Mouse (Mus musculus): ENCODE results near the gene Sdk2. TPM values are rescaled to one million over a fixed set of nuclear protein-coding genes. Genes with fewer than 3 reads are reported as not detected.

Sdk2 gene
- total and polyA plus RNA-seq, 3 experiments: 0.13 TPM; not detected in 2

- Histone ChIP-seq H3K27ac (ENCODE audit: control insufficient read depth, low read depth, low read length) (no peak overlapping the region), H3K4me3 (ENCODE audit: control insufficient read depth in 1 of 2, insufficient read depth in 1 of 2, low read depth in 2 of 2, low read length in 2 of 2) (no peak overlapping the region), H3K4me1 (ENCODE audit: control insufficient read depth in 1 of 2, insufficient read depth in 2 of 2, low read length in 2 of 2) (no peaks in the 10 kb centered on the region), H3K27me3 (ENCODE audit: control insufficient read depth in 1 of 2, insufficient read depth in 2 of 2, low read length in 2 of 2) (no peaks in the 10 kb centered on the region), H3K9ac (ENCODE audit: control insufficient read depth, low read depth, low read length, poor library complexity, severe bottlenecking) (no peak overlapping the region), H3K36me3 (ENCODE audit: control insufficient read depth in 1 of 2, insufficient read depth in 2 of 2, low read length in 2 of 2) (no peaks in the 10 kb centered on the region), H3K9me3 (replicated peaks; ENCODE audit: insufficient read depth, low read length) (no peaks in the 10 kb centered on the region; the same call in 1 of the 2 replicates), H3K79me2 (ENCODE audit: control insufficient read depth, insufficient read depth, low read length, poor library complexity) (no peaks in the 10 kb centered on the region)
- no peak for TF ChIP-seq BHLHE40 (IDR thresholded peaks at IDR 0.05; ENCODE audit: borderline replicate concordance, low read depth, low read length)
- no peak for TF ChIP-seq USF2 (IDR thresholded peaks at IDR 0.05; ENCODE audit: borderline replicate concordance in 1 of 2, insufficient read depth in 1 of 2, low read depth in 1 of 2, low read length in 2 of 2)
- no peak for TF ChIP-seq SMC3 (IDR thresholded peaks at IDR 0.05; ENCODE audit: low read depth, low read length)
- no peak for TF ChIP-seq CHD2 (IDR thresholded peaks at IDR 0.05; ENCODE audit: low read length)
- TF ChIP-seq EP300 (IDR thresholded peaks at IDR 0.05; ENCODE audit: low read depth in 1 of 2, low read length in 2 of 2): no peak
- TF ChIP-seq MEF2A (IDR thresholded peaks at IDR 0.05; ENCODE audit: extremely low read depth, insufficient replicate concordance, low read depth, low read length, poor library complexity, severe bottlenecking): no peak
- no peak for TF ChIP-seq UBTF (IDR thresholded peaks at IDR 0.05; ENCODE audit: borderline replicate concordance, insufficient read depth, low read depth, low read length)
- no peak for TF ChIP-seq CTCF (IDR thresholded peaks at IDR 0.05 in 2 of 3, conservative IDR thresholded peaks at IDR 0.05 in 1 of 3; ENCODE audit: control insufficient read depth in 1 of 3, insufficient read depth in 1 of 3, low read depth in 2 of 3, low read length in 3 of 3, poor library complexity in 1 of 3, severe bottlenecking in 1 of 3)
- no peak for TF ChIP-seq ELF1 (IDR thresholded peaks at IDR 0.05; ENCODE audit: low read depth, low read length)
- TF ChIP-seq ETS1 (IDR thresholded peaks at IDR 0.05; ENCODE audit: low read depth, low read length): no peak
- TF ChIP-seq HCFC1 (IDR thresholded peaks at IDR 0.05; ENCODE audit: low read depth, low read length): no peak
- TF ChIP-seq ZC3H11A (IDR thresholded peaks at IDR 0.05; ENCODE audit: low read depth, low read length): no peak
- no peak for TF ChIP-seq RCOR1 (IDR thresholded peaks at IDR 0.05; ENCODE audit: low read depth, low read length)
- DNase-seq (ENCODE audit: low read depth, low spot score): no peak
These were observed 13.8 kb upstream of the Sdk2 start for GRCm38 (mm10) chr11:114080606-114081005.

- H3K27me3 ChIP-seq (ENCODE audit: control insufficient read depth in 1 of 2, insufficient read depth in 2 of 2, low read length in 2 of 2): no peaks in the 10 kb centered on the region
- no peak for DNase-seq (ENCODE audit: low read depth, low spot score)
- no peak for TF ChIP-seq NELFE (IDR thresholded peaks at IDR 0.05; ENCODE audit: low read depth, low read length)
- no peak for TF ChIP-seq E2F4 (IDR thresholded peaks at IDR 0.05; ENCODE audit: borderline replicate concordance, low read depth, low read length)
- no peak for TF ChIP-seq POLR2A (IDR thresholded peaks at IDR 0.05; ENCODE audit: control insufficient read depth in 1 of 2, insufficient read depth in 1 of 2, low read depth in 1 of 2, low read length in 2 of 2, poor library complexity in 1 of 2)
- TF ChIP-seq SIN3A (IDR thresholded peaks at IDR 0.05; ENCODE audit: low read length): no peak
- no peaks in the 10 kb centered on the region for H3K9me3 ChIP-seq (replicated peaks; ENCODE audit: insufficient read depth, low read length)
- H3K4me1 ChIP-seq (ENCODE audit: control insufficient read depth in 1 of 2, insufficient read depth in 2 of 2, low read length in 2 of 2): no peaks in the 10 kb centered on the region
- no peak overlapping the region for H3K4me3 ChIP-seq (ENCODE audit: control insufficient read depth in 1 of 2, insufficient read depth in 1 of 2, low read depth in 2 of 2, low read length in 2 of 2)
- no peaks in the 10 kb centered on the region for H3K79me2 ChIP-seq (ENCODE audit: control insufficient read depth, insufficient read depth, low read length, poor library complexity)
- no peak overlapping the region for H3K9ac ChIP-seq (ENCODE audit: control insufficient read depth, low read depth, low read length, poor library complexity, severe bottlenecking)
- H3K36me3 ChIP-seq (ENCODE audit: control insufficient read depth in 1 of 2, insufficient read depth in 2 of 2, low read length in 2 of 2): no peaks in the 10 kb centered on the region
- H3K27ac ChIP-seq (ENCODE audit: control insufficient read depth, low read depth, low read length): no peak overlapping the region
These were observed 5.8 kb upstream of the Sdk2 start for GRCm38 (mm10) chr11:114072644-114073043.
